Mouse (Mus musculus) 416B (cell line): ENCODE results near the gene Gga1.

Source experiments
- DNase-seq: peaks from one replicate; pipeline ENCODE4 v3.0.0; 2011; ENCODE audit warnings: low read depth

Gene Gga1

DNA sequence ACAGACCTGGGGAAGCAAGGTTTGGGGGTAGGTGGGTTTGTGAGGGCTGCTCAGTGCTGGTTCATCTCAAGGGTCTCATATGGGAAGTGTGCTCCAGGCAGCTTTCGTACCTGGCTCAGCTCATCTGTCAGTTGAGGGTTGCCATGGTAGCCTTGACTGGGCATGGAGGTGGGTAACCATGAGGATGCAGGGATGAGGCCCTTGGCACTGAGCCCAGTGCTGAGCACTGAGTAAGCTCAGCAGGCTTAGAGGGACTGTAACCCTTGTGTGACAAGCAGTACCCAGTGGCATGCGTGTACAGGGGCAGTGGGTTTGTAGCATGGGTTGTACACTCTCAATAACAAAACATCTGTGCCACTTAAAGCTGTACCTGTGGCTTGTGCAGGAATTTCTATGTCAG, 61.0 kb downstream of the Gga1 start:
- DNase-seq, result no peak

DNA sequence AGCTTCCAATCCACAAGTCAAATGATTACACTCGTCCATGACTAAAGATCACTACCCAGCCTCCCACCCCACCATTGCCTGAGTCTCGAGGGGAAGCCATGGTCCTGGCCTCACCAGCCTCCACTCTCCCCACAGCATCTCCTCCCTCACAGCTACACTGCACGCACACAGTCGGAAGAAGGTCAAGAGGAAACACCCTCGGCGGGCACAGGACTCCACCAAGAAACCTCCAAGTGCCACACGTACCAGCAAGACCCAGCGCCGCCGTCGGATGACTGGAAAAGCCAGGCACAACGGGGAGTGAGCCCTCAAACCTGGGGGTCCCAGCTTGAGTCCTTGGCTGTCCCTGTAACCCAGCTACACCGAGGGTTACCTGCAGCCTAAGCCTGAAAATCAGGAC, 63.3 kb downstream of the Gga1 start:
- no peak for DNase-seq

DNA sequence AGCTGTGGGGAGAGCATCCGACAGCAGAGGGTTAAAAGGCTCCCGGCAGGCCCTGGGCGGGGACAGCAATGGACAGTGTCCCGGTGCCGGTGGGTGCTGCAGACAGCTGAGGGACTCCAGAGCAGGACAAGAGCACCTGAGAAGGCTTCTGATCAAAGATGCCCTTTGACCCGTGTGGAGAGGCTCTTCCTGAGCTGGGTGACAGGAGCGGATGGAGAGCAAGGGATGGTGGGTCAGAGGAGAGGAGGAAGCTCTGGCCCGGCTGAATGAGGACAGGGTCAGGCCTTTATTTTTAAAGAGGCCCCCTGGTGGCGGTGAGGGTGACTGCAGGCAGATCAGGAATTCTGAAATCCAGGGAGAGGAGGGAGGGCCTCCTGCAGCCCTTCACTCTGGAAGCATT, 65.7 kb downstream of the Gga1 start:
- peak; percentile 68 for DNase-seq
